Mouse (Mus musculus) cerebellum, adult 11 months (tissue): Measurements from ENCODE around the gene Rex1bd.

ENCODE experiments used
- DNase-seq: peaks from one replicate; pipeline ENCODE4 v3.0.0; 2022

Gene Rex1bd

GRCm38 (mm10) chr8:70506328-70507026, at the start of gene Rex1bd:
Gene Rex1bd (minus strand): TSS chr8:70506752.
- DNase-seq: peak; percentile 91

- no peak for DNase-seq
These were observed 48.7 kb upstream of the Rex1bd start for GRCm38 (mm10) chr8:70555079-70555747.

- peak; percentile 73 for DNase-seq
These were observed 47.2 kb upstream of the Rex1bd start for GRCm38 (mm10) chr8:70553740-70554139.

GRCm38 (mm10) chr8:70552836-70553235, 46.3 kb upstream of the Rex1bd start:
- no peak for DNase-seq

- no peak for DNase-seq
These were observed 45.1 kb upstream of the Rex1bd start for GRCm38 (mm10) chr8:70551558-70552161.

- no peak for DNase-seq
These were observed 43.0 kb upstream of the Rex1bd start for GRCm38 (mm10) chr8:70549412-70550184.

- DNase-seq: no peak
These were observed 41.2 kb upstream of the Rex1bd start for GRCm38 (mm10) chr8:70547762-70548161.

GRCm38 (mm10) chr8:70546412-70546811, 39.9 kb upstream of the Rex1bd start:
- no peak for DNase-seq

GRCm38 (mm10) chr8:70544200-70544687, 37.7 kb upstream of the Rex1bd start:
- DNase-seq: no peak

GRCm38 (mm10) chr8:70541081-70541480, 34.5 kb upstream of the Rex1bd start:
- no peak for DNase-seq

- no peak for DNase-seq
These were observed 34.0 kb upstream of the Rex1bd start for GRCm38 (mm10) chr8:70540507-70541071.

- DNase-seq: no peak
These were observed 33.5 kb upstream of the Rex1bd start for GRCm38 (mm10) chr8:70540013-70540506.

GRCm38 (mm10) chr8:70539077-70539813, 32.7 kb upstream of the Rex1bd start, which contains the start of gene Ell:
Gene Ell (plus strand): TSS chr8:70539457.
- peak; percentile 98 for DNase-seq

- DNase-seq: peak; percentile 99
These were observed 32.1 kb upstream of the Rex1bd start for GRCm38 (mm10) chr8:70538633-70539076.

GRCm38 (mm10) chr8:70538024-70538579, 31.6 kb upstream of the Rex1bd start:
- peak; percentile 59 for DNase-seq

- no peak for DNase-seq
These were observed 29.1 kb upstream of the Rex1bd start for GRCm38 (mm10) chr8:70535701-70536100.

- no peak for DNase-seq
These were observed 28.7 kb upstream of the Rex1bd start for GRCm38 (mm10) chr8:70535221-70535620.

- no peak for DNase-seq
These were observed 27.7 kb upstream of the Rex1bd start for GRCm38 (mm10) chr8:70534281-70534680.

- no peak for DNase-seq
These were observed 23.8 kb upstream of the Rex1bd start for GRCm38 (mm10) chr8:70530314-70530713.

GRCm38 (mm10) chr8:70529741-70530161, 23.2 kb upstream of the Rex1bd start:
- no peak for DNase-seq

- no peak for DNase-seq
These were observed 22.7 kb upstream of the Rex1bd start for GRCm38 (mm10) chr8:70529299-70529698.
